Mouse (Mus musculus) ovary, postnatal 14 days (tissue): ENCODE data around the gene Snx9.

Experiments used
- DNase-seq: peaks from one replicate; pipeline ENCODE4 v3.0.0; 2022; ENCODE audit warnings: low spot score

Gene Snx9

DNA sequence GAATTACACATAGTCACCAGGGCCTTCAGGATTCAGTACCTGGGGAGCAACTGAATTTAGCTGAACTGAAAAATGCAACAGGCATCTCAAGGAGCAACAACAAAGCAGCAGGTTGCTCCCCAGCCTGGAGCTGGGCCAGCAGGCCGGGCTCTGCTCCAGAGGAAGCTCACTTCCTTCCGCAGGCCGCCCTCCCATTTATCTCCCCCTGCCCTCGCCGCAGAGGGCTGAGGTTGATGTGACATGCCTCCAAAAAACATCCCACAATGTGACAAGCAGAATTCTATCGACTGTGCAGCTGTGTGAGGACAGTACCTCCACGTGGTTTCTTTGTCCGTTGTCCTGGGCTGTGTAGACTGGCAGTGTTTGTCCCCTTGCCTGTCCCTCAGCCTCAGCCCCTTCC is 44.3 kb downstream of the Snx9 start:
- peak; percentile 54 for DNase-seq

DNA sequence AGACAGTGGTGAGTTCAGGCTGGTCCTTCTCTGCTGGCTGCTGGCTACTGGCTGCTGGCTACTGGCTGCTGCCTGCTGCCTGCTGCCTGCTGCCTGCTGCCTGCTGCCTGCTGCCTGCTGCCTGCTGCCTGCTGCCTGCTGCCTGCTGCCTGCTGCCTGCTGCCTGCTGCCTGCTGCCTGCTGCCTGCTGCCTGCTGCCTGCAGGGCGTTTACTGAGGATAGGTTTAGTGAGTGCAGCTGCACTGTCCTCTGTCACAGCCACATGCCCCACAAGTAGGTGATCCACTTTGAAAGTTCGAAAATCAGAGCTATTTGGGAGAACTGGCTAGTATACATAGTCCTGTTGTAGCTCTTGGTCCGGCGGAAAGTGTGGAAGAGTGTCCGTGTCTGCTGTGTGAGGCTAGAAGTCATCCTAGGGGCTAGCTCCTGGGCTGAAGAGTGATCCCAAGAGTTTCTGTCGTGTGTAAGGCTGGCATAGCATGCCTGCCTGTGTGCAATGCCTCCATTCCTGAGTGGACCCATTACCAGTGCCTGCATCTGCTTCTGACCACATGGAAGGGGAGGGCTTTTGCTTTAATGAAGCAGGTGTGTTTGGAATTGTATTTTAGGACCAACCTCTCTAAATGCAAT is 45.2 kb downstream of the Snx9 start:
- no peak for DNase-seq

DNA sequence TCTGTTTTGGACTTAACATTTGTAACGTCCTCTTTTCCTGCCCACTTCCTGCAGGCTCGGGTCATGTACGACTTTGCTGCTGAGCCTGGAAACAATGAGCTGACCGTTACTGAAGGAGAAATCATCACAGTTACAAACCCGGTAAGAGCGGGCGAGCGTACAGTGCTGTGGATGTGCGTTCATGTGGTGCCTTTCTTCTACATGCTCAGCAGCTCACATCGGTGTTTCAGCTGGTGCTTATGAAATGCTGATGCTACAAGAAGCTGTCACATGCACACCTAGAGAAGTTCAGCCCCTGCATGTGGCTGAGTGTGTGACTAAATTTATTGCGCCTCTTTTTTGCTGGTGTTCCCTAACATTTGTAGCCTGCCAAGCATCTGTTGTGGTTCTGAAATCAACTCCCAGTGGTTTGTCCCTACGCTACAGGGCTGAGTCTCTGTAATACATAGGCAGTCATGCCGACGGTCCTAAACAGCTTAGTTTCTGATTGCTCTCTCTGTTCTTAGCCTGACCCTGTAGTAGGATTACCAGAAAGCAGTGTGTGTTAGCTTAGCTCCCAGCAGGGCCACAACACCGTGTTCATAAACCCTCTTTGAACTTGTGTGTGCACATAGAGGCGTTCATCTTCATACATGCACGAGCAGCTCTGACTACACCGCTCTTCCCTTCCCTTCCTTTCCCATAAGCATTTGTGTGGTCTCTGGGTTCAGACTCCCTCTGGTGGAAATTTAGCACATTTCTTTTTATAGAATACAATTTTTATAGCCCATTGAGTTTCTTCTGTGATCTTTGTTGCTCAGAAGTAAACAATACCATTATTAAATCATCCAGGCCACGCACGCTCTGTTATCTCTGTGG is 46.0 kb downstream of the Snx9 start:
- no peak for DNase-seq

DNA sequence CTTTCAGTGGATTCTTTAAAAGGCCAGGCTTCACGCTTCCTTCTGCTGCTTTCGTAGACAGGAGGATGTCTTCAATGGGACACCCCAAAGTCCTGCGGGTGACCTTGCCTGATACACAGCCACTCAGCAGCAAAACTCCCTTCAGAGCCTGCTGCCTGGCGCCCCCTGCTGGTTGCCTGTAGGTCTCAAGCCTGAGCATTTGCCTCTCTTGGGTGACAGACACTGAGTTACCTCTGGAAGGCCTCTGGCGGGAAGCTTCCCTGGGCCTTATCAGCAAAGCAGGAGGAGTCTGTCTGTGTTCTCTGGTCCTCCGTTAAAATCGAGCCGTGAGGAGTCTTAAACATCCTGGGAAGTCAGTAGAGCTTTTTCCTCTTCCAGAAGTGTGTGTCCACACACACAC is 49.3 kb downstream of the Snx9 start:
- peak; percentile 81 for DNase-seq

DNA sequence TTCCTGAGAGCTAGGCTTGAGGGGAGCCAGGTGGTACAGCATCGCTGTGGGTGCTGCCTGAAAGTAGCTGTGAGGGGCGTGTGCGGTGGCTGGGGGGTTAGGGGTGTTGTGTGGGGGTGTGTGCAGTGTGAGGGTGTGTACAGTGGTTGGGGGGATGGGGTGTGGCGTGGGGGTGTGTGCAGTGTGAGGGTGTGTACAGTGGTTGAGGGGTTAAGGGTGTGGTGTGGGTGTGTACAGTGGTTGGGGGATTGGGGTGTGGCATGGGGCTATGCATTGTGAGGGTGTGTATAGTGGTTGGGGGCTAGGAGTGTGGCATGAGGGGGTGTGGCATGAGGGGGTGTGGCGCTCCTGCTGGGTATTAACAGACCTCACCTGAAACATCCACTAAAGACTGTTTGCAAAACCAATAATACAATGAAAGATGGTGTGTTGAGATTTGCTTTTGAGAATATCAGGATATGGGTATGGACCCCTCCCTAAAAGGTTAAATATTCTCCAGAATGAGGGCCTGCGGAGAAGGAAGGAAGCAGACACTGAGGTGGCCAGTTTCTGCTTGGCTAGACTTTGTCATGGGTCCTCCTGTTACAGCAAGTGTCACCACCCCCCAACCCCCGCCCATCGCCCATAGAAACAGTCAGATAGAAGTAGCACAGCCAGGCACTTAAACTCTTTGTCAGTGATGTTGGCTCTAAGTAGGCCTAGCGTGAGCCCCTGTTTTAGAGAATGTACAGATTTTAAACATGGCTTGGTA is 51.0 kb downstream of the Snx9 start:
- DNase-seq = no peak

DNA sequence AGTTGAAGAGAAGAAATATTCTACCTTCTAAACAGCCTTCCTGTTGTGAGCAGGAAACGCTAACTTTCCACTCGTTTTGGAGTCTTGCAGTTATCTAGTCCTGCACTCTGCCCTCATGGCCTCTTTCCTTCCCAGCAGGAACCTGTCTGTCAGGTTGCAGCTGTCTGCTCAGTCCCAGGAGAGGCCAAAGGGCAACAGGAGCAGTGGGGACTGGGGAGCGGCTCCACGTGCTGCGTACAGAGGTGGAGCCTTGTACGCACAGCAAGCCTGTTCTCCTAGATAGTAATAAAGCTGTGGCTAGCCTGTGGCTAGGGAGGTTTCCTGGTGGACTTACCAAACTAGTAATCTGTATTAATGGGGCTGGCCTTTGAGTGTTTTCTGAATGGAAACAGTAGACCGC is 52.0 kb downstream of the Snx9 start:
- no peak for DNase-seq

DNA sequence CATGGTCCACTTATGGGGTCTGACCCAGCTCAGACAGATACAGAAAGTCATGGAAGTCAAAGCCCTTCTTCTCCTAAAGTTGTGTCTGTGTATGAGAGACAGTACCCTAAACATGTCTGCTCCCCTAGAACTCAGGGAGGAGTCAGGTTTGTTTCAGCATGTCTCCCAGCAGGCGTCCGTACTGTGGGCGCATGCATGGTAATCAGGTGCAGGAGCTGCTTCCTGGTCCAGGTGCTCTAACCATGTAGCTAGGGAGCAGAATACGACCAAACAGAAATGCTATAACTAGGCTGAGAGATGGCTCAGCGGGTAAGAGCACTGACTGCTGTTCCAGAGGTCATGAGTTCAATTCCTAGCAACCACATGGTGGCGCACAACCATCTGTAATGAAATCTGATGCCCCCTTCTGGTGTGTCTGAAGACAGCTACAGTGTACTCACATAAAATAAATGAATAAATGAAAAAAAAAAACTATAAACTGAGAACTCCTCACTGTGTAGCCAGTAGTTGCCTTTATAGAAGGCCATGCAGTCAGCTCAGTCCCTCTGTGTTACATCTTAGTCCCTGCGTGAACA is 52.5 kb downstream of the Snx9 start:
- no peak for DNase-seq

DNA sequence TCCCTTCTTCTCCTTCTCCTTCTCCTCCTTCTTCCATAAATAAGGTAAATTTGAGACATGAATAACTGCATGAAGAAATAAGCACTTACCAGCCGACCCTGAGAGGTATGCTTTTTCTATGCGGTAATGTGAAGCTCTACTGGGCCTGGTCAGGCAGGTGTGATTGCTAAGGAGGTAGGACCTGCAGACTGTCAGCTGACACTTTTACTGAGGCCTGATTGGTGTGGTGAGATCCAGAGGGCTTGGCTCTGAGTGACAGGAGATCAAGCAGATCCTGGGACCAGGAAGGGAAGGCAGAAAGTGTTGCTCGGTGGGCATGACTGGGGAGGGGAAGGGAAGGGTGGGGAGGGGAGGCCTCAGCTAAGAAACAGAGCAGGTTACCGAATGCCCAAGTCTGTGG is 54.9 kb downstream of the Snx9 start:
- DNase-seq = no peak

DNA sequence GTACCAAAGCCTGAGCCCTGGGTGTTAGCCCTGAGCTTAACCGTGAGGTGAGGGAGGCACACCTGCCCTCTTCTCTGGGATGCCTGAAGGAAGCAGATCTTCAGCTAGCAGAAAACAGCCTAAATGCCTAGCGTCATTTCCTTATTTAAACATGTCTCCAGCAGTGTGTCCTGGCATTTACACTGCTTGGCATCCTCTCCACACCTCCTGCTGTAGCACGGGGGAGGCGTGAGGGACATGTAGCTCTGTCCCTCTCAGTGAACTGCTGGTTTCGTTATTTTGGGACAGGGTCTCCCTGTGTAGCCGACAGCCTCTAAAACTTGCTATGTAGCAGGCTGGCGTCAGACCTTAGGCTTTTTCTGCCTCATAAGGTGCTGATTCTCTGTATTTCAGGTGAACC is 55.5 kb downstream of the Snx9 start:
- DNase-seq = no peak

DNA sequence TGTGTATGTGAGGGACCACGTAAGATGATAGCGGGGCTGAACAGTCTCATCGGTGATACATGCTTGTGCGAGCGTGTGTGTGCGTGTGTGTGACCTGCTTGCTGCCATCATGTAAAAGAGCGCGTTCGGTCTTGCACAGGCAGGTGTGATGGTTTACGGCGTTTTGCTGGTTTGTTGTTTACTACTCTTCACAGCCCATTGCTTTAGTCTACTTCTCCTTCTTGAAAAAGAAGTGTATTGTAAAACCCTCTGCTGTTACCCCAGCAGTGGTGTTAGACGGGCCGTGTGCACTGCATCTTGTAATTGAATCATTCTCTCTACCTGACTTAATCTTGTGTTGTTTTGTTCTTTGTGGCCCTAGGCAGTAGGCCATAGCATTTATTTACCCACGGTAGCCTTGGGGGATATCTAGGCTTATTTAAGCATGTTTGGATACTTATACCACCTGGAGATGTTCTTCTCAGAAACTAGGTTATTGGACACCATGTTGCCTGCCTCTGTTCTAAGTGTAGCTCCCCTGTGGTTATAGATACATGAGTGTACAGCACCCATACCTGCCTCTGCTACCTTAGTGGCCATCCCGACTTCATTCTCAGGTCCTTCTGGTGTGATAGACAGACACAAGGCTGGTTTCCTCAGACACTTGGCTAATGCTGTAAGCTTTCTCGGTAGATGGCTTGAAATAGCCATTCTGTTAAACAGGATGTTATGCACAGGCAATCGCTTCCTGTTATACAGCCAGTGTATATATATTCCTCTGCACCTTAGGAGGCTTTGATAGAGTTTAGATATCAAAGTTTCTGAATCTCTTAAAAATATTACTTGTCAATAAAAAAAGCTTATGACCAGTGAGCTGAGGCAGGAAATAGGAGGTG is 56.4 kb downstream of the Snx9 start:
- no peak for DNase-seq

DNA sequence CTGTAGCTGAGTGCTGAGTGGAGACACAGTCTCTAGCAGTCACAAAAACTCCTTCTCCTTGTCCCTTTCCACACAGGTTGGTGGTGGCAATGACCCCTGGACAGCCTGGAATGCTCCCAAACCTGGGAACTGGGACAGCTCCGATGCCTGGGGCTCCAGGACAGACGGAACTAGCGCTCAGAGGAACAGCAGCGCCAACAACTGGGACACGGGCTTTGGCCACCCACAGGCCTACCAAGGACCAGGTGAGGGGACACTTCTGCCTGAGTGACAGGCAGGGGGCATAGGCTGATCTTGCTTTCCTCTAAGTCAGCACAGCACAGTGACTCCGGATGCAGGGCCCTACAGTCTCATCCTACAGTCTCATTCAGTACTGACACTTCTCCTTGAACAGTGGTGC is 58.1 kb downstream of the Snx9 start:
- no peak for DNase-seq

DNA sequence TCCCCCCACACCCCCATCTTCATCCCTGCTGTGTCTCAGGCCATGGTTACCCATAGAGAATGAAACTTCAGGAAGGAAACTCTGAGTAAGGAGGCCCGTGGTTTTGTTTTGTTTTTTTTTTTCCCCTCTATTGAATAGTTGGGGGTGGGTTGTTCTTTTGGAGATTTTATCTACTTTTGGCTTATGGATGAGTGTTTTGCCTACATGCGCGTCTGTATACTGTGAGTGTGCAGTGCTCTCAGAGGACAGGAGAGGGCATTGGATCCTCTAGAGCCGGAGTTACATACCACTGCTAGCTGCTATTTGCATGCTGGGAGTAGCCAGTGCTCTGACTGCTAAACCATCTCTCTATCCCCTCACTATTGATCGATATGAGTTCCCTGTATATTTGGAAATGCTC is 60.3 kb downstream of the Snx9 start:
- DNase-seq = no peak

DNA sequence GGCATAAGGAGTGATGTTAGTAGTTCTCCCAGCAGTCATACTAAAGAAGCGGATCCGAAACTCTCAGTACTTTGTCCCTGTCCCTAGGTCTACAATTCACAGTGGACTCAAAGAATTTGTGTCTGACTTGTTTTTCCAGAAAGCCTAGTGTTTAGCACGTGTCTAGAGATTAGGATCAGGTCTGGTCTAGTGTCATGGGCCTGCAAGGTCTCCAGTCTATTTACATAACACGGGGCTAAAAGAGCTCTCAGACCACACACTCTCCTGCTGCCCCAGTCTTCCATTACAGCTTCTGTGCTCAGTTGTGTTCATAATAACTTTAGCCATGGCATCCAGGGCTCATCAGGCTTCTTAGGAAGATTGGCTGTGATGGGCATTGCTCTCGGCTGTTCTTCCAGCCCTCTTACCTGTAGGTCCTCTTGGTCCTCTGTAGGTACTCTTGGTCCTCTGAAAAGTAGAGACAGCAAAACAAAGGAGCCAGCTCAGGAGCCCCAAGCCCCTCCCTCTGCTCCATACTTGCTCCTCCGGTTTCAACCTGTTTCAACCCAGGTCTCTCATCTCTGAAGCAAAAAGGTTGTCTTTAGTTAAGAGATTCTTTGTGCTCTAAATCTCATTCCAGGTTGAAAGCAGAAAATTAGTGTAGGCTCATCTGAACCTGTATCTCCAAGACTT is 62.6 kb downstream of the Snx9 start:
- no peak for DNase-seq

DNA sequence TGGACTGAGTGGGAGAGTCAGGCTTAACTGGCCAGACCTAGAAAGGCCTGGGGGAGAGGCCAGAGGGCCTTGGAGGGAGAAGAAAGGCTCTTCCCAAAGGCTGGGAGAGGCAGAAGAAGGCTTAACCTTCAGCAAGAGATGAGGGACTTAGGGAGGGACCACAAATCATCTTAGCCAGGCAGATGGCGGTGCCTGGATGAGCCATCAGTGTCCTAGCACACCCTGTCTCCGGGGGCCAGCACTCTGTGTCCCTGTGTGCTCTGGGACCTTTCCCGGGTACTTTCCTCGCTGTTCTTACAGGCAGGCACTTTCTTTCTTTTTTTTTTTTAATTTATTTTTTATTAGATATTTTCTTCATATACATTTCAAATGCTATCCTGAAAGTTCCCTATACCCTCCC is 68.6 kb downstream of the Snx9 start:
- DNase-seq = no peak

DNA sequence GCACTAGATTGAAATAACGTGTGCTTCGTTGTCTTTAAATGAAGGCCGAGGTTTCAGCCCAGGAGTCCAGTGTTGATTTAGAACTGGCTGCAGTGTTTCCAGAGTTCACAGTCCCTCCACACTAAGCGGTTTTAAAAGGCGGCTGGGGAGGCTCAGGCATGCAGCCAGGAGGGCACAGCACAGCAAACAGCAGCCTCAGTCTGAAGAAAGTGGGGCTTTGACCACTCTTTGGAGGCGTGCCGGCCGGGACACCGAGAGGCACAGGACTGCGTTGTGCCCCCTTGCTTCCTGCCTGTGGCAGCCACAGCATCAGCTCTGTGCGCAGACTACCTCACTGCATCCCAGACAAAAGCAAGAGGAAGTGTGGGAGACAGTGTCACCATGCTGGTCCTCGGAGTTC is 70.5 kb downstream of the Snx9 start:
- no peak for DNase-seq

DNA sequence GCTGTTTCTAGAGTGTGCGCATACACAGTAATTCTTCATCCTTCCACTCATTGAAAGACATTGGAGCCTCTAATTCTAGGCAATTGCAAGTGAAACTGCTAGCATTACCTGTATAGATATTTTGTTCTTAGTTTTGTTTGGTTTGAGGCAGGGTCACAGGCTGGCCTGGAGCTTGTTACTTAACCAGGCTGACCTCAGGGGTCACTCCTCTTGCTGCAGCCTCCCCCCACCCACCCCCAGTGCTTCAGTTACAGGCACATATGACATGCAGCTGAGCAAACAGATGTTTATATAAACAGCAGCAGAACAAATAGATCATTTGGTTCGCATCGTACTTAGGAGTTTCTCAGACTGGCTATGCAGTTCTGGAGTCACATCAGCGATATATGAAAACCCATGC is 71.7 kb downstream of the Snx9 start:
- no peak for DNase-seq

DNA sequence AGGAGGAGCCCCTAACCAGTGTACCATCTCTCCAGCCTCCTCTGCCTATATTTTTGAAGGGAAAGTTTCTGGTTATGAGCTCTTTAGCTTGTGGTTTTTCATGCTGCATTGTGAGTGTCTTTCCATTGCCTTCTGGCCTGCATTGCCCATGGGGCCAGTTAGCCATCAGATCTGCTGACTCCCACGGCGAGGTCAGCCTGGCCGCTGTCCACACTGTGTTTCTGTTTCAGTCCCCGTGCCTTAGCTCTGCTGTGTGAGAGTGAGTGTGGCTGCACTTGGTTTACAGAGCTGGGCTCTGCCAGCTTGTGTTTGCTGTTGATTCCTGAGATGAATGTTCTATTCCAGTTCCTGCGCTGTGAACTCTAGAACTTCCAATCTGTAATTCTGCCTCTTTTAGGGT is 73.1 kb downstream of the Snx9 start:
- no peak for DNase-seq

DNA sequence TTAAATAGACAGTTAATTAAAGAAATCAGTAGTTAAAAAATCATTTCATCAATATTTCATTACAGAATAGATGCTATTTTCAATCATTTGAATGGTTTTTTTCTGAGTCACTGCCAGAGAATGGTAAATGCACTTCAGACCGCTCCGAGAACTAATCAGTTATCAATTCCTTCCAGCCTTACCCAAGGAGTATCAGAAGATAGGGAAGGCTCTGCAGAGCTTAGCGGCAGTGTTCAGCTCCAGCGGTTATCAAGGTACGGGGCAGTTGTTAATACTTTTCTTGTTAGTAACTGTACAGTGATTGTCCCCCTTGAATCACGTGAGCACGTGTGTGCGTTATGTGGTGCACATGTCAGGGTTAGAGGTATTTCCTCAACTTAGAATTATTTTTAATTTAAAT is 80.8 kb downstream of the Snx9 start:
- DNase-seq = no peak

DNA sequence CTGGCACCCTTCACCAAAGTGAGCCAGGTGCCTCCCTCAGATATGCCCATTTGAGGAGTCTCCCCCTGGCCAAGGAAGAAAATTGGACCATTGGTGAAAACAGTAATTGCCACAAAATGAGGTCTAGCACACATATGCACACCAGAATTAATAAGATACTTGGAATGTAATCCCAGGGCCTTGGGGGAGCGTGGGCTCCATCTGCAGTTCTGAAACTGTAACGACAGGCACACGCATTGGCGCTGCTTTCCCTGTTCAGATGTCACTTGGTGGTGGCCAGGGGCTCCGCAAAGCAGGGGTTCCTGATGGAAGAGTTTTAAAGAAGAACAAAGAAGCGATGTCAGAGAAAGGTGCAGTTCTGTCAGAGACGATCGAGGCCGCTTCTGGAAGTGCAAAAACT is 82.2 kb downstream of the Snx9 start:
- DNase-seq = no peak

DNA sequence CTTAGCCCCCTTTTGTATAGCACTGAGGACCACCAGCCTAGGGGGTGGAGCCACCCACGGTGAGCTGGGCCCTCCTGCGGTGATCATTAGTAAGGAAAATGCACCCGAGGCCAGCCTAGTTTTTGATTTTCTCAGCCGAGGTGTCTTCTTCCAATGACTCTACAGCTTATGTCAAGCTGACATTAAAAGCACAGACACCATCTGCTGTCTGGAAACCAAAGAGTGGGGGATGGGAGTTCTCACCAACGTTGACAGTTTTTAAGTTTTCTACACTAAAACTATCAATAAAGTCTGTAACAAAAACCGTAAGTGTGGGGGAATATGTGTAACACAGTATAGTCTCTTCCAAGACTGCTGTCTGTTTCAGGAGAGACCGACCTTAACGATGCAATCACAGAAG is 83.1 kb downstream of the Snx9 start:
- no peak for DNase-seq

DNA sequence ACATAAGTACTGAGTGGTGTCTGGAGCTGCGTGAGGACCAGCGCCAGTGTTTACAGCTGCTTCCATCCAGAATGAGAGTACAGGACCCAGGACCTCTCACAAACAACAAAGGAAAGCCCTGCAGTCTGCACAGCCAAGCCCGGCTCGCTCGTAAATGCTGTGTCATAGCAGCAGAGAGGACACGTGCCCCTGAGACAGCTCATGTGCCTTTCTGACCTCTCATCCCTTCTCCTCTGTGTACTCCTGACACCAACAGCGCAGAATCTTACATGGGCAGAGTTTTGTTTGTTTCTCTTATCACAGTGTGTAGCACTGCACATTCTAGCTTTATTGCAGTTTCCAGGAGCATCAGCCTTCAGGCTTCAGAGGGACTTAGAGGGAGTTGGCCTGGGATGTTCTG is 85.6 kb downstream of the Snx9 start:
- DNase-seq = no peak
